Mouse (Mus musculus) embryonic fibroblast, embryonic 13.5 days (primary cell): ENCODE results near the gene Usp39. TPM values are rescaled to one million over a fixed set of nuclear protein-coding genes. Genes with fewer than 3 reads are reported as not detected.

Experiments
- H3K27ac ChIP-seq: 2 replicates; pipeline ENCODE4 v1.5.1; 2012; ENCODE audit warnings: low read length, control low read depth, inconsistent platforms; ENCODE audit not compliant: insufficient read depth
- H3K4me1 ChIP-seq: 2 replicates; pipeline ENCODE4 v1.6.1; 2011; ENCODE audit warnings: low read length; ENCODE audit not compliant: control insufficient read depth, insufficient read depth
- H3K4me3 ChIP-seq: 2 replicates; pipeline ENCODE4 v1.5.1; 2011; ENCODE audit warnings: mild to moderate bottlenecking, control low read depth, low read length; ENCODE audit not compliant: insufficient read depth
- CTCF ChIP-seq: IDR thresholded peaks from 2 replicates; pipeline ENCODE4 v1.5.1; 2011; ENCODE audit warnings: mild to moderate bottlenecking, control low read depth, low read length, moderate library complexity, borderline replicate concordance; ENCODE audit not compliant: insufficient read depth
- POLR2A ChIP-seq: IDR thresholded peaks from 2 replicates; pipeline ENCODE4 v1.6.1; 2011; ENCODE audit warnings: low read depth, mild to moderate bottlenecking, control low read depth, low read length, moderate library complexity
- polyA plus RNA-seq: library from polyadenylated mRNA; stranded (reverse); fragments of >200 nt; gene quantifications from 2 replicates; pipeline ENCODE4 v1.2.4, GENCODE M21; 2011; ENCODE audit warnings: low read depth; ENCODE audit not compliant: missing spikeins, insufficient read length

Gene Usp39
- 73.5 and 75.2 TPM in 2 replicates for polyA plus RNA-seq

DNA sequence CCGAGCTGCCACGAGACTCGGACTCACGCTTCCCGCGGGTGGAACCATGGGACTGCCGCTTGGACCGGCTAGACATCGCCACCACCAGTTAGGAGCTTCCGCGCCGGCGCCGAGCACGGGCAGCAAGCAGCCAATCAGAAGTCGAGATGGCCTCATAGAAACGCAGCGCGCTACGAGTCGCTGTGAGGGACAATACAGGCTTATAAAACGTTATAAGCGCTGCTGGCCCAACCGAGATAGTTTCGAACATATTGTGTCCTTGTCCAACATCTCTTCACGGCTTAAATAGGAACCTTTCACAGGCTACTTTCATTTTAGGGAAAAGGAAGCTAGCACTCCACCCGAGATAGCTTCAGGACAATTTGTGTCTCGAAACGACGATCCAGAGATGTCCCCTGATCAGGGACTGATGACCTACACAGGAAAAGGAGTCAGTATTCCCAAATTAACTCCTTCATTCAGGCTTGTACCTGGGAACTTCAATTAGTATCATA, at the start of gene Usp39:
Gene Usp39, minus strand, starts transcription at position 111 of the 494 bp plus-strand sequence.
- peak; percentile 92 for TF ChIP-seq POLR2A
- TF ChIP-seq CTCF = no peak
- peaks cover 6% of the 10 kb centered on the region for H3K4me1 ChIP-seq
- peak within 1 kb of the TSS; percentile 79 for H3K27ac ChIP-seq
- peak within 1 kb of the TSS; percentile 93 for H3K4me3 ChIP-seq

DNA sequence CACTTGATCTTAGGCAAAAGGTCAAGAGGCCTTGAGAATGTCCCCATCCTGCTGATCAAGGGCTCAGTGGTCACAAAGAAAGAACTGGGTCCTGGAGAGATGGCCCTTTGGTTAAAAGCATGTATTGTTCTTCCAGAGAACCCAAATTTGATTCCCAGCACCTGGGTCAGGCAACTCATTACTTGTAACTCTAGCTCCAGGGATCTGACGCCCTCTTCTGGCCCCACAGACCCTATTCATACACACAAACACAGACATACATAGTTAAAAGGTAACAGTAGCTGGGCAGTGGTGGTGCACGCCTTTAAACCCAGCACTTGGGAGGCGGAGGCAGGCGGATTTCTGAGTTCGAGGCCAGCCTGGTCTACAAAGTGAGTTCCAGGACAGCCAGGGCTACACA, 47.4 kb upstream of the Usp39 start:
- no peak for TF ChIP-seq POLR2A
- TF ChIP-seq CTCF = no peak
- Histone ChIP-seq H3K27ac (no peak overlapping the region), H3K4me1 (no peaks in the 10 kb centered on the region), H3K4me3 (no peak overlapping the region)

DNA sequence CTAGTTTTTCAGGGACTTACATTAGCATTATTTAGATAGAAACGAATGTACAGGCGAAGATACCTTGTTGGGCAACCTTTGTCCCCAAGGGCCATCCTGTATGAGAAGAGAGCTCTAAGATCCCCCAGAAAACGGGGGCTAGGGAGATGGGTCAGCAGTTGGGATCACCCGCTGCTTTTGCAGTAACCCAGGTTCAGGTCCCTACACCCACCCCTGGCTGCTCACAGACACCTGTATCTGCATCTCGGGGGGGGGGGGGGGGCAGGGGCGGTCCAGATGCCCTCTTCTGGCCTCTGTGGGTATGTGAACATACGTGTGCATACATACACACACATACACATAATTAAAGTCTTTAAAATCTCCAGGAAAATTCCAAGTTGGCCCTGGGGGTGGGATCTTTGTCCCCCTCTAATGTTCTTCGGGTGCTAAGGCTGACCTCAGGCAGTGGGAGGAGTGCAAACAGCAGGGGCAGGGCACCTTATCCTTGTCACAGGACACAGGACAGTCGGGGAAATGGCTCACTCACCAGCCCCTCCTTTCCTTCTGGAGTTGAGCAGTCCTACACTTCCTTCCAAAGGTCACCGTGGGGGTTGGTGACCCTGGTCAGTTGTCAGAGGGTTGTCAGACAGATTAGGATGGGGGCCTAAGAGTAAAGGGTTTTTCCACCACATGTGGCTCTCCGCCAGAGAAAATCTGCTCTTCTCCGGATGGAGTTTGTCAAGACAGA, 46.0 kb upstream of the Usp39 start:
- Histone ChIP-seq H3K4me1 (no peaks in the 10 kb centered on the region), H3K4me3 (peak overlapping the region; percentile 69; the same call in 1 of the 2 replicates), H3K27ac (peak overlapping the region; percentile 84)
- TF ChIP-seq CTCF = no peak
- TF ChIP-seq POLR2A = no peak

DNA sequence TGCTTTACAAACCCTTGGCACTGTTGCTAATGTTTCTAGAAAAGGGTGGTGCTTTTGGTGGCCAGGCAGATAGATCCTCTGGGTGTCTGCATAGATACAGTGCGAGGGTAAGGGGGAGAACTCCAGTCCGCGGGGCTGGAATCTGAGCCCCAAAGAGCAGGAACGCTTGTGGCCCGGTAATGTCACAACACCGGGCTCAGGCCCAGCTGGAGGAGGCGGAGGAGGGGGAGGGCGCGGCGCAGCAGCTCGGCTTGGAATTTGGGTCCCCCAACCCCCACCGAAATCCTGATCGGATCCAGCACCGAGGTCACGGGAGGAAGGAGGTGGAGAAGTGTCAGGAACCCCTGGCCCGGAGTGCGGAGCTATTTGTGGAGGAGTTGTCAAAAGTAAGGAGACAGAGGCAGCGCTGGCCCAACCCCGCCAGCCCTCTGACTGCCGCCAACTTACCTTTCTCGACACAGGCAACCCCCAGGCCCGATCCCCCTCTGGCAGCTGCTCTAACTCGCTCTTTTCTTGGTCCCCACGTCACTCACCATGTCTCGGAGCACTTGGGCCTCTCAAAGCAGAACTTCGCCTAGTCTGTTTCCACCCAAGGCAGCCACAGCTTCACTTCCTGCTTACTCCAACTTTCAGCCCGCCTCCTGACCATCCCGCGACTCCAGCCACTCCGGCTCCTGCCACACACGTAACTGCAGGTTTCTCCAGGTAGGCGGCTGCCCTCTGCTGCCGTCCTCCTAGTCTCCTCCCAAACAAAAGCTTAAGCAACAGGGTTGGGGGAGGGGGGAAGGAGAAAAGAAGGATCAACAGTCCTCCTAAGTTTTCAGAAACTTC, 45.2 kb upstream of the Usp39 start, which contains the start of gene Vamp8:
Gene Vamp8, minus strand, starts transcription at position 763 of the 831 bp plus-strand sequence.
- Histone ChIP-seq H3K4me3 (peak within 1 kb of the TSS; percentile 69), H3K27ac (peak within 1 kb of the TSS; percentile 84), H3K4me1 (no peaks in the 10 kb centered on the region)
- TF ChIP-seq POLR2A = peak; percentile 72
- no peak for TF ChIP-seq CTCF

DNA sequence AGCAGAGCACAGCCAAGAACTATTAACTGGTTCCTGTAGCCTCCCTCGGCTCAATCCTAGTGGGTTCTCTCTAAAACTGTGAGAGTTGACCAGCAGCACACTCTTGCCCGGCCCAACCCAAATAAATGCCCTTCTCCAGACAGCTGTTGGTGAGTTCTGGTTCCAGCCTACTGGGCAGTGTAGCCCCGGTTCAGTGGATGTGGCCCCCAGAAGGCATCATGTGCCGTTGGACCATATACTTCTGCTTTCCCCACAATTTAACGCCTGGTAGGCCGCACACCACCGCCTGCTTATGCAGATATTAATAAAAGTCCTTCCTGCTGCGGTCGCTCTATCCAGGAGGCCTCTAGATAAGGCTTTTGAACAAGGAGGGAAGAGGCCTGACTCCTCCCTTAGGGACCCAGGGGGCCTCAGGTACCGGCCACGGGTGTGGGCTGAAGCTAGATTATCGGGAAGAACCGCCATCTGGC, 44.5 kb upstream of the Usp39 start:
- no peaks in the 10 kb centered on the region for H3K4me1 ChIP-seq
- TF ChIP-seq POLR2A (no peak), CTCF (no peak)
- H3K27ac ChIP-seq = peak overlapping the region; percentile 84
- peak overlapping the region; percentile 69 for H3K4me3 ChIP-seq

DNA sequence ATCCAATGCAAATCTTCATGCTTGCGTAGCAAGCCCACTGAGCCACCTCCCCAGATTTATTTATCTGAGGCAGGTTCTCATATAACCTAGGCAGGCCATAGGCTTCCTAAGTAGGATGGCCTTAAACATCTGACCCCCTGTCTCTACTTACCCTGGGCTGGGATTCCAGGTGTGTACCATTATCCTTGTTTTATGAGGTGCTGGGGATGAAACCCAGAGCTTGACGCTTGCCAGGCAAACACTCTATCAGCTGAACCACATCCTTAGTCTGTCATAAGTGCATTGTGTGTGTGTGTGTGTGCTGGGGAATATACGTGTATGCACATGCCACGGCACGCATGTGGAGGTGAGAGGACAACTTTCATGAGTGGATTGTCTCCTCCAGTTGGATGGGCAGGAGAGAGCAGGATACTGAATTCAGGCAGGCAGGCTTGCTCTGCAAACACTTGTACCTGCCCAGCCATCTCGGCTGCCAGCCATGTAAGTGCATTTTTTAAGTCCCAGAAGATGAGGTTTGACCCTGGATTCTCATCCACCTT, 43.9 kb upstream of the Usp39 start:
- no peak overlapping the region for H3K27ac ChIP-seq
- no peak overlapping the region for H3K4me3 ChIP-seq
- TF ChIP-seq POLR2A (no peak), CTCF (no peak)
- H3K4me1 ChIP-seq = no peaks in the 10 kb centered on the region

DNA sequence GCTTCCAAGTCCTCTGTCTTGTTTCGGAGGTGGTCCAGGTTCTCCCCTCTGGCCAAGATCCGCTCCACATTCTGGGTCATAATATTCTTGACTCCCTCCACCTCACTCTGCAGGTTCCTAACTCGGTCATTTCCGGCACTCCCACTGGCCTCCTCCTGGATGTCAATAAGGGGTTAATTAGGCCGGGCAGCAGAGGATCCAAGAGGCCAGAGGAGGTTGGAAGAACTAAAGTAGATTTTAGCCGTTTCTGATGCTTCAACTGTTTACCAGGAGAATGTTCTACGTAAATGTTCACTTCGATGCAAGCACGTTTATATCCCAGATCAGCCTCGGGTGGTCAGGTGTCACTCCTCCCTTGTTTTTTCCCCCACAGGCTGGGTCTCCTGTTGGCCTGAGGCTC, 43.3 kb upstream of the Usp39 start:
- Histone ChIP-seq H3K4me1 (no peaks in the 10 kb centered on the region), H3K27ac (no peak overlapping the region), H3K4me3 (no peak overlapping the region)
- TF ChIP-seq POLR2A (no peak), CTCF (no peak)

DNA sequence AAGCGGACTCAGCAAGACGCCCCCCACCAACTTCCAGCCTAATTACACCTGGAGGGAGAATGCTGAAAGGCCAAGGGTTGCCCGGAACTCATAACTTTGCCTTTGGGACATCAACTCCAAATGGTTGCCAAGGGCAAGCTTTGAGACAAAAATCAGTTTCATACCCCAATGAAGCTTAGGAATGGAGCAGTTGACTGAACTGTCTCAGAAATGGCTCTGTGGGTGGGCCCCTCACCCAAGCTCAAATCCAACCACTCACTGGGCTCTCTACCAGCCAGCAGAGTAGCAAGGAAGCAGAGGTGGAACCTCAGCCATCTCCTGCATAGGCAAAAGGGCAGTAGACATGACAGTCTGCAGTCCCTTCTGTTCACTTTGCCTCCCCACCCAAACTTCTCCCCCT, 42.8 kb upstream of the Usp39 start:
- Histone ChIP-seq H3K4me3 (no peak overlapping the region), H3K4me1 (no peaks in the 10 kb centered on the region), H3K27ac (no peak overlapping the region)
- no peak for TF ChIP-seq POLR2A
- TF ChIP-seq CTCF = no peak

DNA sequence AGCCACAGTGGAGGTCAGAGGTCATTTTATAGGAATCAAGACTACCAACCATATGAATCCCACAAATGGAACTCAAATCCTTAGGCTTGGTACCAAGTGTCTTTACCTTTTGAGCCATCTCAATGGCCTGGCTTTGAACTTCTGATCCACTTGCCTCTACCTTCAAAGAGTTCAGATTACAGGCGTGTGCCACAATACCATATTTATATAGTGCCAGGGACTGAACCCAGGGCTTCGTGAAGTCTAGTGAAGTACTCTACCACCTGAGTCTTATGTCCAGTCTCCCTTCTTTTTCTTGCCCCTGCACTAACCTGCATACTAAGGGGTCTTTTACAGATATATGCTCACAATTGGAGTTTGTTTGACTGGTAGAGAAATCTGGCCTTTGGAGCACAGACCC, 41.6 kb upstream of the Usp39 start:
- TF ChIP-seq CTCF = no peak
- no peak for TF ChIP-seq POLR2A
- Histone ChIP-seq H3K27ac (no peak overlapping the region), H3K4me1 (no peaks in the 10 kb centered on the region), H3K4me3 (no peak overlapping the region)

DNA sequence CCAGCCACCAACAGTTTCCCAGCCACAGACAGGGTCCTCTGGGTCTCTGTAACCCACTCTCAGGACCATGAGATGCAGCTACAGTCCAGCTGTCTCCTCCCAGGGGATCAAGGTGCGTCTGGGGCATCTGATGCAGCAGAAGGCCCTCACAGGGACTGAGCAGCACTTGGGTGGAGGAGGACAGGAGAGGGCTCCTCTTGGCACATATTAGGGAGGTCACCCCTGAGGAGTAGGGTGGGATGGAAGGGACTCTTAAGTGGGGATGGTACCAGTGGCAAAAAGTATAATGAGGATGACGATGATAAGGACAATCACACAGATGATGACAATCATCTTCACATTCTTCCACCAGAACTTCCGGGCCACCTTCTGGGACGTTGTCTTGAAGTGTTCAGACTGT, 40.3 kb upstream of the Usp39 start:
- Histone ChIP-seq H3K27ac (no peak overlapping the region), H3K4me3 (no peak overlapping the region), H3K4me1 (no peaks in the 10 kb centered on the region)
- no peak for TF ChIP-seq CTCF
- TF ChIP-seq POLR2A = no peak
